Comparison of ENCODE assay signal across 8 mouse cellular contexts in the genomic region with DNA sequence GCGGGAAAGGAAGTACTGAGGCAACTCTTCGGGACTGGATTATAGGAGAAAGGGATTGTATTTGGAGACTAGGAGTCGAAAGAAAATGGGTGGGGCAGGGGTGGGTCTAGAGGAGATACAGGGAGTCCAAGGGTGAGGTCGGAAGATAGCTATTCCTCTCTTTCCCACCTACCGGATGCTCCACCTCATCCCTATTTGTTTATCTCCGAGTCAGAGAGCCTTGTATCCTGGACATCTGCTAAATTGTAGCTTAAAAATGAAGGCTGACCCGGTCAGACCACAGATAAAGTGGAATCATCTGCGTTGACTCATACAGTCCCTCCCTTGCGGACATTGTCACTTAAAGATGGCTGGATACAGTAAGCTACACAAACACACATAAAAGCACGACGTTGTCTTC. TPM values are rescaled to one million over a fixed set of nuclear protein-coding genes. Genes with fewer than 3 reads are reported as not detected.
DNase-seq lines count a peak whose midpoint lies in the region; ATAC-seq lines count a peak whose summit lies in the region.

No protein-coding gene starts in this region.

- peak overlapping the region; percentile 54 for H3K4me3 ChIP-seq in heart, embryonic 16.5 days (ENCODE audit: low read length)
- peak overlapping the region; percentile 49 for H3K4me3 ChIP-seq in hindbrain, embryonic 13.5 days
- peak overlapping the region; percentile 50 for H3K4me3 ChIP-seq in midbrain, embryonic 13.5 days (replicated peaks)

- H3K36me3 ChIP-seq in heart, embryonic 16.5 days (ENCODE audit: control insufficient read depth, insufficient read depth), result no peaks in the 10 kb centered on the region
- H3K36me3 ChIP-seq in hindbrain, embryonic 13.5 days, result no peaks in the 10 kb centered on the region
- no peaks in the 10 kb centered on the region for H3K36me3 ChIP-seq in midbrain, embryonic 13.5 days

- peaks cover 19% of the 10 kb centered on the region for H3K27me3 ChIP-seq in heart, embryonic 16.5 days (ENCODE audit: control insufficient read depth, insufficient read depth, low read length)
- H3K27me3 ChIP-seq in hindbrain, embryonic 13.5 days, result peaks cover 83% of the 10 kb centered on the region
- peaks cover 80% of the 10 kb centered on the region for H3K27me3 ChIP-seq in midbrain, embryonic 13.5 days

- H3K9me3 ChIP-seq in heart, embryonic 16.5 days (replicated peaks; ENCODE audit: control insufficient read depth, low read length), result no peaks in the 10 kb centered on the region
- H3K9me3 ChIP-seq in hindbrain, embryonic 13.5 days, result no peaks in the 10 kb centered on the region
- no peaks in the 10 kb centered on the region for H3K9me3 ChIP-seq in midbrain, embryonic 13.5 days

- DNase-seq in heart, adult 9 months (ENCODE audit: low spot score in 2 of 2), result no peak
- DNase-seq in MEL-GATA-1-ER (ENCODE audit: extremely low read depth, low read depth), result peak; percentile 31
- DNase-seq in adrenal gland, postnatal 36 days, result no peak
- DNase-seq in frontal cortex, postnatal 25 days (ENCODE audit: low spot score in 2 of 2), result no peak
- no peak for DNase-seq in layer of hippocampus, adult 11-12 months (ENCODE audit: low spot score)

- peaks cover 13% of the 10 kb centered on the region for H3K4me1 ChIP-seq in heart, embryonic 16.5 days (ENCODE audit: control insufficient read depth, insufficient read depth, low read length)
- H3K4me1 ChIP-seq in hindbrain, embryonic 13.5 days (replicated peaks), result peaks cover 20% of the 10 kb centered on the region
- peaks cover 15% of the 10 kb centered on the region for H3K4me1 ChIP-seq in midbrain, embryonic 13.5 days (replicated peaks)

- no peak overlapping the region for H3K9ac ChIP-seq in heart, embryonic 16.5 days (ENCODE audit: low read length)
- no peak overlapping the region for H3K9ac ChIP-seq in hindbrain, embryonic 13.5 days
- no peak overlapping the region for H3K9ac ChIP-seq in midbrain, embryonic 13.5 days (replicated peaks)

- 21% methylated on average over 11 of the region's 11 CpGs for WGBS in heart, embryonic 16.5 days
- WGBS in hindbrain, embryonic 13.5 days, result 37% methylated on average over 11 of the region's 11 CpGs
- WGBS in midbrain, embryonic 13.5 days, result 38% methylated on average over 11 of the region's 11 CpGs

- peak overlapping the region; percentile 17 for H3K27ac ChIP-seq in heart, embryonic 16.5 days (ENCODE audit: low read length)
- H3K27ac ChIP-seq in hindbrain, embryonic 13.5 days, result no peak overlapping the region
- H3K27ac ChIP-seq in midbrain, embryonic 13.5 days, result no peak overlapping the region

- peak overlapping the region; percentile 74 for H3K4me2 ChIP-seq in heart, embryonic 16.5 days (ENCODE audit: low read depth, low read length)
- H3K4me2 ChIP-seq in hindbrain, embryonic 13.5 days, result peak overlapping the region; percentile 68
- peak overlapping the region; percentile 81 for H3K4me2 ChIP-seq in midbrain, embryonic 13.5 days (replicated peaks)

- ATAC-seq in heart, embryonic 16.5 days (replicated peaks; ENCODE audit: extremely low read depth, insufficient read depth, low FRiP score), result no peak
- no peak for ATAC-seq in hindbrain, embryonic 13.5 days (ENCODE audit: low FRiP score)
- ATAC-seq in midbrain, embryonic 13.5 days, result 0 out of 2 replicates have a peak, but pooled peaks have one; percentile 3

RNA-seq across cellular contexts. Expression of a gene that starts 1.3 kb away (rescaled TPM):
- polyA plus RNA-seq in heart, embryonic 16.5 days (2015; fragmentation: Nextera tagmentation; extraction: Ambion mirVana), result 3.4 and 3.6 TPM in 2 replicates
- polyA plus RNA-seq in hindbrain, embryonic 13.5 days (2015; fragmentation: Nextera tagmentation; extraction: Ambion mirVana), result 1.9 and 2.0 TPM in 2 replicates
- 0.79 and 2.3 TPM in 2 replicates for polyA plus RNA-seq in midbrain, embryonic 13.5 days (2015; fragmentation: Nextera tagmentation; extraction: Ambion mirVana)
- 10 to 100 TPM; 15.9 to 38.8 TPM for total RNA-seq in adrenal gland, postnatal 36 days (2021)

RNA-seq across cellular contexts. Expression of a gene that starts 21.0 kb away (rescaled TPM):
- polyA plus RNA-seq in heart, embryonic 16.5 days (2015; fragmentation: Nextera tagmentation; extraction: Ambion mirVana), result 3.4 and 7.6 TPM in 2 replicates
- 0.41 and 0.69 TPM in 2 replicates for polyA plus RNA-seq in hindbrain, embryonic 13.5 days (2015; fragmentation: Nextera tagmentation; extraction: Ambion mirVana)
- 0.40 and 0.66 TPM in 2 replicates for polyA plus RNA-seq in midbrain, embryonic 13.5 days (2015; fragmentation: Nextera tagmentation; extraction: Ambion mirVana)
- total RNA-seq in adrenal gland, postnatal 36 days (2021), result 1 to 10 TPM; 1.4 to 1.5 TPM

RNA-seq across cellular contexts. Expression of a gene that starts 29.6 kb away (rescaled TPM):
- 0.14 and 0.29 TPM in 2 replicates for polyA plus RNA-seq in heart, embryonic 16.5 days (2015; fragmentation: Nextera tagmentation; extraction: Ambion mirVana)
- 0.52 and 1.4 TPM in 2 replicates for polyA plus RNA-seq in hindbrain, embryonic 13.5 days (2015; fragmentation: Nextera tagmentation; extraction: Ambion mirVana)
- 0.22 and 0.67 TPM in 2 replicates for polyA plus RNA-seq in midbrain, embryonic 13.5 days (2015; fragmentation: Nextera tagmentation; extraction: Ambion mirVana)
- total RNA-seq in adrenal gland, postnatal 36 days (2021), result under 1 TPM; 0.63 to 0.89 TPM

RNA-seq across cellular contexts. Expression of a gene that starts 30.0 kb away (rescaled TPM):
- polyA plus RNA-seq in heart, embryonic 16.5 days (2015; fragmentation: Nextera tagmentation; extraction: Ambion mirVana), result 0.66 TPM in 1 of 2 replicates, not detected in the other
- 0.78 and 2.5 TPM in 2 replicates for polyA plus RNA-seq in hindbrain, embryonic 13.5 days (2015; fragmentation: Nextera tagmentation; extraction: Ambion mirVana)
- 0.67 and 1.3 TPM in 2 replicates for polyA plus RNA-seq in midbrain, embryonic 13.5 days (2015; fragmentation: Nextera tagmentation; extraction: Ambion mirVana)
- 1 to 10 TPM in 1 of 2 experiments, under 1 TPM in 1; 0.79 to 1.1 TPM for total RNA-seq in adrenal gland, postnatal 36 days (2021)

RNA-seq across cellular contexts. Expression of a gene that starts 35.7 kb away (rescaled TPM):
- polyA plus RNA-seq in heart, embryonic 16.5 days (2015; fragmentation: Nextera tagmentation; extraction: Ambion mirVana), result 55.5 and 59.2 TPM in 2 replicates
- polyA plus RNA-seq in hindbrain, embryonic 13.5 days (2015; fragmentation: Nextera tagmentation; extraction: Ambion mirVana), result 101 and 102 TPM in 2 replicates
- polyA plus RNA-seq in midbrain, embryonic 13.5 days (2015; fragmentation: Nextera tagmentation; extraction: Ambion mirVana), result 103 TPM in 2 replicates
- 10 to 100 TPM; 64.0 to 74.4 TPM for total RNA-seq in adrenal gland, postnatal 36 days (2021)
